Mouse (Mus musculus) liver, adult 2 months (tissue): ENCODE measurements around the gene Cldn15.

Experiments used
- CTCF ChIP-seq: fragments of 200-500 bp; IDR thresholded peaks from 2 replicates; pipeline ENCODE4 v1.5.1; 2011; ENCODE audit warnings: low read depth, low read length, control low read depth
- POLR2A ChIP-seq: fragments of 200-500 bp; IDR thresholded peaks from 2 replicates; pipeline ENCODE4 v1.6.1; 2011; ENCODE audit warnings: low read length, control low read depth; ENCODE audit not compliant: insufficient read depth; ENCODE audit errors: extremely low read depth

DNA sequence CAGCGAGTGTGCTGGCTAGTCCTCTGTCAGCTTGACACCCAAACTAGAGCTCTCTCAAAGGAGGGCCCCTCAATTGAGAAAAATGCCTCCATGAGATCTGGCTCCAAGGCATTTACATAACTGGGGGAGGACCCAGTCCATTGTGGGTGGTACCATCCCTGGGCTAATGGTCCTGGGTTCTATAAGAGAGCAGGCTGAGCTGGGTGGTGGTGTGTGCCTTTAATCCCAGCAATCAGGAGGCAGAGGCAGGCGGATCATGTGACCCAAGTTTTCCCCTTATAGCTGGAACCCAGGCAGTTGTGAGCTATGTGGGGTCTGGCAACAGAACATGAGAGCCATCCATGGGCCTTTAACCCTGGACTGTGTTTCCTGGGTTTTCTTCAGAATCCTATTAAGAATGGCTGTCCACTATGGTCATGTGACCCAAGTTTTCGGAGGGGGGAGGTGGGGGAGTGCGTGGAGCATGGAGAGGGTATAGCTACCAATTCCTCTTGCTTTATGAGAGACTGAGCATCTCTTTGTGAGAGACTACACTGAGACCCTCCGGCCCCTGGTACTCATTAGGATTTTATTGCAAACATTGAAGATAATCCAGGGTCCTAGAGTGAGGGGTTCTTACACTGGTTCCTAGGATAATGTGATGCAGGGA lies 5.0 kb upstream of the Cldn15 start:
- TF ChIP-seq CTCF (no peak), POLR2A (no peak)
